Mouse (Mus musculus) C2C12 (cell line): ENCODE measurements around the gene Cnn3. TPM values are rescaled to one million over a fixed set of nuclear protein-coding genes. Genes with fewer than 3 reads are reported as not detected.

Experiments used
- H3K27me3 ChIP-seq: one replicate; pipeline ENCODE4 v1.6.1; 2011; ENCODE audit not compliant: control insufficient read depth, insufficient read depth, insufficient read length
- H3K36me3 ChIP-seq: one replicate; pipeline ENCODE4 v1.6.1; 2011; ENCODE audit not compliant: control insufficient read depth, insufficient read depth
- H3K4me3 ChIP-seq: one replicate; pipeline ENCODE4 v1.5.1; 2011; ENCODE audit warnings: mild to moderate bottlenecking, control low read depth; ENCODE audit not compliant: poor library complexity, insufficient read depth, severe bottlenecking
- H3K79me2 ChIP-seq: one replicate; pipeline ENCODE4 v1.6.1; 2011; ENCODE audit not compliant: control insufficient read depth, insufficient read depth
- H3K79me3 ChIP-seq: one replicate; pipeline ENCODE4 v1.6.1; 2011; ENCODE audit warnings: low read depth, control low read depth
- H3ac ChIP-seq: one replicate; pipeline ENCODE3; 2011; ENCODE audit warnings: low read depth; ENCODE audit not compliant: control insufficient read depth, insufficient read length
- CEBPB ChIP-seq: IDR thresholded peaks from one replicate; pipeline ENCODE4 v1.6.1; 2011; ENCODE audit warnings: low read depth, mild to moderate bottlenecking, control low read depth, moderate library complexity
- CTCF ChIP-seq: IDR thresholded peaks from one replicate; pipeline ENCODE4 v1.5.1; 2011; ENCODE audit not compliant: control insufficient read depth, insufficient read depth, insufficient read length
- FOSL1 ChIP-seq: IDR thresholded peaks from one replicate; pipeline ENCODE4 v1.8.0; 2011; ENCODE audit warnings: mild to moderate bottlenecking, low read length; ENCODE audit not compliant: poor library complexity, insufficient read depth, severe bottlenecking
- MAX ChIP-seq: IDR thresholded peaks from one replicate; pipeline ENCODE4 v1.6.1; 2011; ENCODE audit warnings: mild to moderate bottlenecking, control low read depth
- MYOD1 ChIP-seq: IDR thresholded peaks from one replicate; pipeline ENCODE4 v1.6.1; 2011; ENCODE audit warnings: low read depth; ENCODE audit not compliant: control insufficient read depth, insufficient read length
- MYOG ChIP-seq: IDR thresholded peaks from one replicate; pipeline ENCODE4 v1.6.1; 2011; ENCODE audit not compliant: control insufficient read depth, insufficient read length; ENCODE audit errors: extremely low read depth
- USF1 ChIP-seq: IDR thresholded peaks from one replicate; pipeline ENCODE4 v1.6.1; 2011; ENCODE audit warnings: low read depth, mild to moderate bottlenecking, control low read depth, moderate library complexity
- polyA plus RNA-seq: library from polyadenylated mRNA; unstranded; fragments of >200 nt; fragmentation: generic; extraction: Trizol; gene quantifications from one replicate; pipeline ENCODE4 v1.2.1, GENCODE M21; 2012; ENCODE audit warnings: missing spikeins

The Cnn3 gene
- polyA plus RNA-seq, 1 experiment = 362 TPM

DNA sequence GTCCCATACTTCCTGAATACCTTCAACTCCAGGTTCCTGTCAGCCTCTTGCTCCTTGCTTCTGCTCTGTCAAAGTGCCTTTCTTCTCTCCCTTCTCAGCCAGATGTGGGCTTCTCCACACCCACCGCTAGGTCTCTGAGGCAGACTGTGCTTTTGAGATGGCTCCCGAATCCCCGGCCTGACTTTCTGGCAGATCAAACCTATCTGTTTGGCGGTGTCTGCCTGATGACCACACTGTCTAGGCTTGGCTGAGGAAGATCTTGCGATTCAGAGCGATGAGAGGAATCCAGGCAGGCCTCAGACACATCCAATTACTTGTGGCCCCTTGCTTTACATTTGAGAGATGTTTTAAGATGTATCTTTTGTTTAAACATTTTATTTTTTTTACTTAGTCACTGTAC lies 24.2 kb upstream of the Cnn3 start:
- Histone ChIP-seq H3ac (no peak overlapping the region), H3K79me2 (no peaks in the 10 kb centered on the region), H3K4me3 (no peak overlapping the region), H3K27me3 (no peaks in the 10 kb centered on the region), H3K79me3 (no peaks in the 10 kb centered on the region), H3K36me3 (no peaks in the 10 kb centered on the region)
- TF ChIP-seq CEBPB = no peak
- TF ChIP-seq MAX = no peak
- TF ChIP-seq FOSL1 = no peak
- no peak for TF ChIP-seq CTCF
- no peak for TF ChIP-seq MYOG
- no peak for TF ChIP-seq USF1
- TF ChIP-seq MYOD1 = no peak

GRCm38 (mm10) chr3:121403449-121403848 lies 22.8 kb upstream of the Cnn3 start:
- TF ChIP-seq CTCF = no peak
- TF ChIP-seq FOSL1 = no peak
- TF ChIP-seq MYOG = no peak
- no peak for TF ChIP-seq MYOD1
- no peak for TF ChIP-seq MAX
- no peak for TF ChIP-seq USF1
- TF ChIP-seq CEBPB = no peak

GRCm38 (mm10) chr3:121405101-121405500 lies 21.2 kb upstream of the Cnn3 start:
- H3K36me3 ChIP-seq = no peaks in the 10 kb centered on the region
- H3K79me3 ChIP-seq = no peaks in the 10 kb centered on the region
- no peak overlapping the region for H3K4me3 ChIP-seq
- no peaks in the 10 kb centered on the region for H3K27me3 ChIP-seq
- H3K79me2 ChIP-seq = no peaks in the 10 kb centered on the region
- no peak for TF ChIP-seq MYOD1
- TF ChIP-seq CTCF = no peak
- no peak overlapping the region for H3ac ChIP-seq

More at GRCm38 (mm10) chr3:121403449-121403848, 22.8 kb upstream of the Cnn3 start:
- no peak overlapping the region for H3K4me3 ChIP-seq
- no peak overlapping the region for H3ac ChIP-seq
- H3K79me2 ChIP-seq = no peaks in the 10 kb centered on the region
- no peaks in the 10 kb centered on the region for H3K36me3 ChIP-seq
- no peaks in the 10 kb centered on the region for H3K79me3 ChIP-seq
- H3K27me3 ChIP-seq = no peaks in the 10 kb centered on the region

GRCm38 (mm10) chr3:121407417-121407816 lies 18.9 kb upstream of the Cnn3 start:
- Histone ChIP-seq H3ac (no peak overlapping the region), H3K79me3 (no peaks in the 10 kb centered on the region), H3K4me3 (no peak overlapping the region), H3K36me3 (no peaks in the 10 kb centered on the region), H3K27me3 (no peaks in the 10 kb centered on the region), H3K79me2 (no peaks in the 10 kb centered on the region)
- TF ChIP-seq FOSL1 (no peak), MAX (no peak), MYOG (no peak), USF1 (no peak), MYOD1 (no peak), CTCF (no peak), CEBPB (no peak)

GRCm38 (mm10) chr3:121408386-121408785 lies 17.9 kb upstream of the Cnn3 start:
- TF ChIP-seq MYOD1 (no peak), USF1 (no peak), MAX (no peak)
- Histone ChIP-seq H3K79me3 (no peaks in the 10 kb centered on the region), H3K4me3 (no peak overlapping the region), H3K36me3 (no peaks in the 10 kb centered on the region), H3ac (no peak overlapping the region), H3K27me3 (no peaks in the 10 kb centered on the region), H3K79me2 (no peaks in the 10 kb centered on the region)

DNA sequence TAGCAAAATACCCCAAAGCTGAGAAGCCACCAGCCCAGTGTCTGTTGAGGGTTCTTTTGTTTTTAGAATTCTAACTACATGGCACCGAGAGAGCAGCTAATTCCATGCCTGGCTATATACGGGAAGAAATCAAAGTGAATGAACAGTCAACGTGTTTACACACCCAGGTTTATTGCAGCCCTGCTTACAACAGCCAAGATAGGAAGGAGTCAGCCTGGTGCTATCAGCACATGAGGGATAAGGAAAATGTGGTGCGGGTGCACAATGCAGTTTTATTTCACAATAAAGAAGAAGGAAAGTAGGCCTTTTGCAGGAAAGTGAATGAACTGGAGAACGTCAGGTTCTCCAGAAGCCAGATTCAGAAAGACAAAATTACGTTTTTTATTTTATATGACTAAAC lies 14.8 kb upstream of the Cnn3 start:
- TF ChIP-seq FOSL1 = no peak
- TF ChIP-seq CTCF = no peak
- TF ChIP-seq MYOD1 = no peak
- no peak for TF ChIP-seq MYOG
- no peak for TF ChIP-seq CEBPB
- TF ChIP-seq MAX = no peak
- TF ChIP-seq USF1 = no peak
- no peaks in the 10 kb centered on the region for H3K27me3 ChIP-seq
- H3K4me3 ChIP-seq = no peak overlapping the region
- H3ac ChIP-seq = no peak overlapping the region
- H3K79me2 ChIP-seq = no peaks in the 10 kb centered on the region
- no peaks in the 10 kb centered on the region for H3K36me3 ChIP-seq
- no peaks in the 10 kb centered on the region for H3K79me3 ChIP-seq
